Mouse (Mus musculus) thymus, postnatal 10 days (tissue): ENCODE measurements around the gene Uvrag.

Experiments
- DNase-seq, 2 experiments: peaks; one replicate each; pipeline ENCODE4 v3.0.0; 2021; ENCODE audit warnings: low spot score in 2 of 2

The Uvrag gene

GRCm38 (mm10) chr7:99139841-99140491 is 975 bp downstream of the Uvrag start:
- DNase-seq = no peak

- no peak for DNase-seq
Measured at GRCm38 (mm10) chr7:99137541-99137940, 3.4 kb downstream of the Uvrag start.

GRCm38 (mm10) chr7:99136789-99137188 is 4.2 kb downstream of the Uvrag start:
- no peak for DNase-seq

- no peak for DNase-seq
Measured at GRCm38 (mm10) chr7:99133811-99134402, 7.0 kb downstream of the Uvrag start.

GRCm38 (mm10) chr7:99132597-99132996 is 8.3 kb downstream of the Uvrag start:
- no peak for DNase-seq

- DNase-seq = no peak
Measured at GRCm38 (mm10) chr7:99131819-99132353, 9.1 kb downstream of the Uvrag start.

- DNase-seq = no peak
Measured at GRCm38 (mm10) chr7:99128965-99129364, 12.0 kb downstream of the Uvrag start.

- no peak for DNase-seq
Measured at GRCm38 (mm10) chr7:99128020-99128950, 12.7 kb downstream of the Uvrag start.

- DNase-seq = no peak
Measured at GRCm38 (mm10) chr7:99126057-99126456, 14.9 kb downstream of the Uvrag start.

- no peak for DNase-seq
Measured at GRCm38 (mm10) chr7:99122651-99123050, 18.3 kb downstream of the Uvrag start.

- DNase-seq = peak; percentile 36 to 37
Measured at GRCm38 (mm10) chr7:99120865-99121521, 19.9 kb downstream of the Uvrag start.

- DNase-seq = no peak
Measured at GRCm38 (mm10) chr7:99120082-99120481, 20.9 kb downstream of the Uvrag start.

- no peak for DNase-seq
Measured at GRCm38 (mm10) chr7:99116781-99117180, 24.2 kb downstream of the Uvrag start.

- DNase-seq = no peak
Measured at GRCm38 (mm10) chr7:99114006-99114726, 26.8 kb downstream of the Uvrag start.

GRCm38 (mm10) chr7:99107566-99107965 is 33.4 kb downstream of the Uvrag start:
- DNase-seq = peak in 1 of 2 experiments; percentile 74

- no peak for DNase-seq
Measured at GRCm38 (mm10) chr7:99106714-99107270, 34.1 kb downstream of the Uvrag start.

GRCm38 (mm10) chr7:99101767-99102593 is 39.0 kb downstream of the Uvrag start:
- DNase-seq = no peak

- no peak for DNase-seq
Measured at GRCm38 (mm10) chr7:99101076-99101475, 39.9 kb downstream of the Uvrag start.

- DNase-seq = no peak
Measured at GRCm38 (mm10) chr7:99100573-99100972, 40.4 kb downstream of the Uvrag start.

- DNase-seq = no peak
Measured at GRCm38 (mm10) chr7:99100087-99100486, 40.9 kb downstream of the Uvrag start.
